Mouse (Mus musculus) layer of hippocampus, postnatal 14 days (tissue): ENCODE measurements around the gene Xbp1. TPM values are rescaled to one million over a fixed set of nuclear protein-coding genes. Genes with fewer than 3 reads are reported as not detected.
"Not testable (repeated sequence)": the region's sequence is repeated elsewhere in the genome, so short reads cannot be mapped to it uniquely, and the experiment has no call there.

ENCODE experiments used
- DNase-seq, 2 experiments: peaks; one replicate each; pipeline ENCODE4 v3.0.0; 2021 to 2022; ENCODE audit warnings: low spot score in 2 of 2, mixed read lengths in 1 of 2
- total RNA-seq, 2 experiments: library from RNA; stranded (reverse); gene quantifications; 2 replicates each; pipeline ENCODE4 v1.2.3; 2021

Xbp1 gene
- total RNA-seq, 2 experiments from 2014 or later = 72.9 to 88.1 TPM

GRCm38 (mm10) chr11:5500903-5501741, 19.3 kb upstream of the Xbp1 start:
- no peak for DNase-seq

- no peak for DNase-seq
These were observed 18.0 kb upstream of the Xbp1 start for GRCm38 (mm10) chr11:5502351-5503051.

- DNase-seq = no peak
These were observed 14.4 kb upstream of the Xbp1 start for GRCm38 (mm10) chr11:5505856-5506575.

GRCm38 (mm10) chr11:5509215-5510098, 11.0 kb upstream of the Xbp1 start:
- DNase-seq = no peak

GRCm38 (mm10) chr11:5510099-5510391, 10.4 kb upstream of the Xbp1 start:
- no peak for DNase-seq

- not testable (repeated sequence) for DNase-seq
These were observed 9.8 kb upstream of the Xbp1 start for GRCm38 (mm10) chr11:5510686-5511085.

- DNase-seq = no peak
These were observed 8.2 kb upstream of the Xbp1 start for GRCm38 (mm10) chr11:5512099-5512725.

GRCm38 (mm10) chr11:5512961-5513360, 7.5 kb upstream of the Xbp1 start:
- DNase-seq = no peak

- no peak for DNase-seq
These were observed 6.4 kb upstream of the Xbp1 start for GRCm38 (mm10) chr11:5514091-5514490.

GRCm38 (mm10) chr11:5515196-5515595, 5.3 kb upstream of the Xbp1 start:
- DNase-seq = no peak

GRCm38 (mm10) chr11:5515655-5516054, 4.8 kb upstream of the Xbp1 start:
- no peak for DNase-seq

- DNase-seq = no peak
These were observed 4.3 kb upstream of the Xbp1 start for GRCm38 (mm10) chr11:5516151-5516550.

- DNase-seq = no peak
These were observed 3.8 kb upstream of the Xbp1 start for GRCm38 (mm10) chr11:5516617-5517016.

GRCm38 (mm10) chr11:5517346-5517745, 3.1 kb upstream of the Xbp1 start:
- no peak for DNase-seq

- DNase-seq = no peak
These were observed 778 bp upstream of the Xbp1 start for GRCm38 (mm10) chr11:5519681-5520080.

GRCm38 (mm10) chr11:5521266-5521515, 732 bp downstream of the Xbp1 start:
- no peak for DNase-seq

- DNase-seq = peak; percentile 64 to 65
These were observed 1.2 kb downstream of the Xbp1 start for GRCm38 (mm10) chr11:5521516-5522291.

GRCm38 (mm10) chr11:5522798-5523415, 2.4 kb downstream of the Xbp1 start:
- no peak for DNase-seq

GRCm38 (mm10) chr11:5525418-5525817, 5.0 kb downstream of the Xbp1 start:
- no peak for DNase-seq
